Mouse (Mus musculus): ENCODE measurements around the gene Zfp672. TPM values are rescaled to one million over a fixed set of nuclear protein-coding genes. Genes with fewer than 3 reads are reported as not detected.
A peak's percentile ranks its signal among the peaks of the same experiment; 100 is the strongest.

Gene Zfp672
- total and polyA plus RNA-seq, 3 experiments, result 31.2 to 38.8 (median 34.9) TPM

DNA sequence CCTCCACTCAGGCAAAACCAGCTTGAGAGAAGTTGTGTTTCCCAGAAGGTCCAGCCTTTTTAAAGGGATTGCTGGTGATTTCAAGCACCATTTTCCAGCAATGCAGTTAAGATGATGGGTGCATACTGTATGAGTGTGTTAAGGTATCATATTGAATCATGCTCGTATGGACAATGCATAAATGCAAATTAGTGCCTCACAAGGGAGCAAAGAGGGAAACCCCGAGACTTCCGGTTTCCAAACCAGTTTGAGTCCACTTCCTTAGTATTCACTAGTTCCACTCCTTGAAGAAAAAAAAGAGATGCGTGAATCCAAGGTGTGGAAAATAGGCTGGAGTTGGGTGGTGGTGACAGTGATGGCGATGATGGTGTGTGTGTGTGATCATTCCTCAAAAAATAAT is 47.6 kb downstream of the Zfp672 start:
- H3K27ac ChIP-seq (ENCODE audit: insufficient read depth, low read depth), result no peak overlapping the region
- in situ Hi-C loops (cut with MboI; ENCODE audit: low pct_ligation_motif_present, low pct_unique_long_range_greater_than_20kb, low sequenced_read_pairs) (no loop called here), dilution Hi-C loops (cut with MboI; ENCODE audit: extremely low pct_ligation_motif_present, extremely low pct_unique_long_range_greater_than_20kb, low sequenced_read_pairs) (no loop called here)
- H3K4me3 ChIP-seq (replicated peaks in 1 of 3; ENCODE audit: low read depth in 2 of 3, low read length in 2 of 3, poor library complexity in 1 of 3), result no peak overlapping the region
- peak overlapping the region; percentile 85 for H3K4me2 ChIP-seq (ENCODE audit: insufficient read depth, low read depth, poor library complexity, severe bottlenecking)
- H3K4me1 ChIP-seq (ENCODE audit: control insufficient read depth in 1 of 2, insufficient read depth in 2 of 2), result peaks cover 14 to 19% of the 10 kb centered on the region in 2 experiments
- peaks cover 72% of the 10 kb centered on the region for H3K27me3 ChIP-seq (replicated peaks)
- no peaks in the 10 kb centered on the region for H3K79me2 ChIP-seq (replicated peaks; ENCODE audit: control insufficient read depth, extremely low read depth, insufficient read depth, poor library complexity, severe bottlenecking)
- no peak overlapping the region for H3K9ac ChIP-seq (ENCODE audit: insufficient read depth, low read depth)
- peak; percentile 86 for DNase-seq (ENCODE audit: extremely low read depth)
- no peaks in the 10 kb centered on the region for H3K36me3 ChIP-seq (replicated peaks in 1 of 2; ENCODE audit: control insufficient read depth in 1 of 2, insufficient read depth in 1 of 2, low read length in 1 of 2)
- H3K9me3 ChIP-seq (replicated peaks; ENCODE audit: low read length), result no peaks in the 10 kb centered on the region
- no peak for TF ChIP-seq CTCF (conservative IDR thresholded peaks at IDR 0.05 in 1 of 2, IDR thresholded peaks at IDR 0.05 in 1 of 2; ENCODE audit: low read depth in 2 of 2, low read length in 2 of 2)
- no peak for TF ChIP-seq SIN3A (IDR thresholded peaks at IDR 0.05; ENCODE audit: low read length)
- TF ChIP-seq KAT2A (IDR thresholded peaks at IDR 0.05; ENCODE audit: insufficient replicate concordance, low read length), result no peak
- 0 out of 2 replicates have a peak, but pooled peaks have one; percentile 47 for TF ChIP-seq TCF12 (IDR thresholded peaks at IDR 0.05; ENCODE audit: low read depth, low read length)
- TF ChIP-seq JUND (conservative IDR thresholded peaks at IDR 0.05; ENCODE audit: low read depth, low read length), result peak; percentile 81
- no peak for TF ChIP-seq MAZ (IDR thresholded peaks at IDR 0.05; ENCODE audit: low read depth, low read length)
- TF ChIP-seq TBP (conservative IDR thresholded peaks at IDR 0.05; ENCODE audit: low read depth, low read length), result no peak
- no peak for TF ChIP-seq MXI1 (IDR thresholded peaks at IDR 0.05; ENCODE audit: low read depth, low read length)
- TF ChIP-seq MAFK (IDR thresholded peaks at IDR 0.05; ENCODE audit: insufficient replicate concordance, low read length), result no peak
- no peak; the same call in 1 of the 2 replicates for TF ChIP-seq MAX (IDR thresholded peaks at IDR 0.05; ENCODE audit: low read length)
- no peak for TF ChIP-seq PAX5 (IDR thresholded peaks at IDR 0.05; ENCODE audit: low read length)
- TF ChIP-seq NRF1 (IDR thresholded peaks at IDR 0.05; ENCODE audit: low read depth, low read length), result no peak
- peak; percentile 73 for TF ChIP-seq JUN (IDR thresholded peaks at IDR 0.05; ENCODE audit: insufficient read depth, low read depth, low read length)
- TF ChIP-seq GABPA (IDR thresholded peaks at IDR 0.05; ENCODE audit: insufficient replicate concordance, low read depth, low read length), result no peak
- TF ChIP-seq MEF2A (IDR thresholded peaks at IDR 0.05; ENCODE audit: borderline replicate concordance, low read depth, low read length), result peak; percentile 39; the same call in 1 of the 2 replicates
- TF ChIP-seq BHLHE40 (IDR thresholded peaks at IDR 0.05; ENCODE audit: low read depth, low read length), result peak; percentile 78
- TF ChIP-seq RCOR1 (conservative IDR thresholded peaks at IDR 0.05; ENCODE audit: low read depth, low read length), result 0 out of 2 replicates have a peak, but pooled peaks have one; percentile 29
- TF ChIP-seq USF2 (conservative IDR thresholded peaks at IDR 0.05; ENCODE audit: low read depth, low read length), result no peak
- TF ChIP-seq ELF1 (IDR thresholded peaks at IDR 0.05; ENCODE audit: low read depth, low read length), result peak; percentile 73
- TF ChIP-seq POLR2AphosphoS2 (IDR thresholded peaks at IDR 0.05; ENCODE audit: low read depth, low read length), result no peak
- no peak for TF ChIP-seq ZC3H11A (IDR thresholded peaks at IDR 0.05; ENCODE audit: low read depth, low read length)
- TF ChIP-seq ZKSCAN1 (IDR thresholded peaks at IDR 0.05; ENCODE audit: borderline replicate concordance, low read depth, low read length), result no peak
- no peak for TF ChIP-seq CHD1 (IDR thresholded peaks at IDR 0.05; ENCODE audit: low read depth, low read length)
- no peak for TF ChIP-seq POLR2A (IDR thresholded peaks at IDR 0.05; ENCODE audit: low read depth, low read length)
- no peak for TF ChIP-seq E2F4 (IDR thresholded peaks at IDR 0.05; ENCODE audit: insufficient replicate concordance, low read depth, low read length)
- TF ChIP-seq UBTF (IDR thresholded peaks at IDR 0.05; ENCODE audit: low read depth, low read length), result no peak
- TF ChIP-seq USF1 (IDR thresholded peaks at IDR 0.05; ENCODE audit: low read depth, low read length), result no peak
- no peak; the same call in 1 of the 2 replicates for TF ChIP-seq MYC (IDR thresholded peaks at IDR 0.05; ENCODE audit: low read depth, low read length)
- no peak for TF ChIP-seq SMC3 (IDR thresholded peaks at IDR 0.05; ENCODE audit: low read depth, low read length)
- TF ChIP-seq RAD21 (IDR thresholded peaks at IDR 0.05; ENCODE audit: low read depth, low read length), result no peak
- peak; percentile 96 for TF ChIP-seq EP300 (IDR thresholded peaks at IDR 0.05; ENCODE audit: low read length)
- no peak; the same call in 1 of the 2 replicates for TF ChIP-seq CHD2 (IDR thresholded peaks at IDR 0.05; ENCODE audit: low read length)
- peak; percentile 94 for TF ChIP-seq IRF4 (IDR thresholded peaks at IDR 0.05; ENCODE audit: low read depth, low read length)
- no peak for TF ChIP-seq HCFC1 (IDR thresholded peaks at IDR 0.05; ENCODE audit: low read depth, low read length)
- no peak for TF ChIP-seq ZMIZ1 (IDR thresholded peaks at IDR 0.05; ENCODE audit: low read depth, low read length)
- TF ChIP-seq NELFE (IDR thresholded peaks at IDR 0.05; ENCODE audit: low read depth, low read length), result no peak
- TF ChIP-seq ZNF384 (IDR thresholded peaks at IDR 0.05; ENCODE audit: low read depth, low read length), result peak; percentile 89
- TF ChIP-seq ETS1 (conservative IDR thresholded peaks at IDR 0.05; ENCODE audit: low read depth, low read length), result peak; percentile 79
